Mouse (Mus musculus) subcutaneous adipose tissue, adult 2 months (tissue): ENCODE results near the gene Sbp. TPM values are rescaled to one million over a fixed set of nuclear protein-coding genes. Genes with fewer than 3 reads are reported as not detected.

Source experiments
- polyA plus RNA-seq: library from polyadenylated mRNA; depleted of rRNA; stranded (reverse); fragments of >200 nt; gene quantifications from 2 replicates; pipeline ENCODE4 v1.2.3, GENCODE M21; 2012; ENCODE audit warnings: low replicate concordance; rRNA removed

Sbp gene
- not detected in 2 replicates for polyA plus RNA-seq

DNA sequence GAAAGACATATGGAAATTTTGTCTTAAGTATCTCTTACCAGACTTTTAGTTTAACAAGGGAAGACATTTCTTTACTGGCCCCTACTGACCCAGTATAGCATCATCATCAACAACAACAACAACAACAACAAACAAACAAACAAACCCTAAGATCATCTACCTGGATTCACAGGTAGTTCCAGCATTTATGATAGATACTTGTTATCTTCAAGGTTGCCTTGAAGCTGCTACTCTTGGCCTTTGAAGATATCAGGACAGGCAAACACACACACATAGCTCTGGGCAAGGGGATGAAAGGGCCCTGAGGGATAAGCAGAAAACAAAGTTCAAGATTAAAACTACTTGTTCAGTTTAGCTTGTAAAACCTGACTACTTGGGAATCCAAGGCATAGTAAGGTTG, at the start of gene Sbp:
Gene Sbp, plus strand, starts transcription at position 301 of the 400 bp plus-strand sequence.

DNA sequence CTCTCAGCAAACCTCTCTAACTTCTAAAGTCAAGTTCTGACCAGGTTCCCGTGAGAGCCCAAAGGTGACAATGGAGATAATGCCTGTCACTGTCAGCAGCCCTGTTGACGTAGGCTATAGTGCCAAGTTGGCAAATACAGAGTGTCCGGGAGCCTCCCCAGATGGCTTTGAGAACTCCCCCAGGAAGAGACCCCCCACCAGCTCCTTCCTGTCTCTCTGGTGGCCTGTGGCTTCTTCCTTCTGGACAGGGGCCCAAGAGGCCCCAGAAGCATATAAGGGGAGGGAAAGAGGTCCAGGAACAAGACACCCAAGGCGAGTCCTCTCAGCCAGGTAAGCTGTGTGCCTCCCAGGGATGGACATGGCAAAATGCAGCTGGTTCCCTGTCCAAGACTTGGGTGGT, 24.3 kb upstream of the Sbp start, which contains the start of gene Dcpp3:
Gene Dcpp3, plus strand, starts transcription at position 301 of the 400 bp plus-strand sequence.

DNA sequence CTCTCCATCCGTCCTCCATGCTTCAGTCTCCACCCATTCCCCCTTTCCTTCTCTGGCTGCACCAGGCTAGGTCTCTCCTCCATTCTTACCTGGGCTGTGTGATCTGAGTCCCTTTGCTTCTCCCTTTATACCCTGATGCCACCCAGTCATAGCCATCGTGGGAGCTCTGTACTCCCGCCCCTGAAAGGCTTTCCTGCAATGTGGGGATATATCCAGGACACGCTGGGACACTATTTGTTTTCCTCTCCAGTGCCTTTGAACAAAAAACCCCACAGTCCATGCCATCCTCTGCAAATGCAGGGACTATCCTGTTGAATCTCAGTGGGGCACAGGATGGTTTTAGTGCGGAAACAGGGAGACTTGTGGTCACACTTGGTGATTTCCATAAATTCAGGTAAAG, 13.7 kb downstream of the Sbp start, which contains the start of gene Sbpl:
Gene Sbpl, minus strand, starts transcription at position 101 of the 400 bp plus-strand sequence.

DNA sequence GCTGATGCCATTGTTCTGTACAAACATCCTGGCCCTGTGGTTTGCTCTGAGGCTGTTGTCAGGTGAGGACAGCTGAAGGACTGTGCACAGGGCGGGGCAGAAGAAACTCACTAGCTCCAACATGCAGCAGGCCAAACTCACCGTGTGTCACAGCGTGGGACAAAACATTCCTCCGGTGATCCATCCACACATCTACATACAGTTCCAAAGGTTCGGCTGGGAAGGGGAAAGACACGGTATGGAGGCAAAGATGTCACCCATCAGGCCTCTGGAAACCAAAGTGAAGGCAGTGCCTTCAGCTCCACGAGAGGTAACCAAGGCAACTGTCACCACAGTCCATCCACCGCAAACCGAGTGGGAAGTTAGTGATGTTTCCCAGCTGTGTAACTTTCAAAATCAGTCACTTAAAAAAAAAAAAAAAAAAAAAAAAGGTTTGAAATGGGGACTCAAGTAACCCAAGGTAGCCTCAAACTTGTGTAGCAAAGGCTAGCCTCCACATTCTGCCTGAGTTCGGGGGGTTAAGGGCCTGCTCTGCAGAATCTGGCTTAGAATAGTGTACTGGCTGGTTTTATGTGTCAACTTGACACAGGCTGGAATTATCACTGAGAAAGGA, 38.9 kb downstream of the Sbp start, which contains the start of gene Prss30:
Gene Prss30, minus strand, starts transcription at position 270 of the 613 bp plus-strand sequence.

Other genes starting within 250 kb of the Sbp start
- gene 1520401A03Rik, start 218.9 kb upstream of the Sbp start, polyA plus RNA-seq, result 0.05 and 0.06 TPM in 2 replicates
- gene Pkmyt1, start 215.3 kb upstream of the Sbp start, polyA plus RNA-seq, result 22.6 and 25.7 TPM in 2 replicates
- gene Paqr4, start 200.8 kb upstream of the Sbp start, polyA plus RNA-seq, result 37.7 and 88.3 TPM in 2 replicates
- 0.10 and 0.24 TPM in 2 replicates for gene Kremen2, start 195.8 kb upstream of the Sbp start, polyA plus RNA-seq
- gene Flywch1, start 170.1 kb upstream of the Sbp start, polyA plus RNA-seq, result 51.7 and 65.7 TPM in 2 replicates
- 5.5 and 18.8 TPM in 2 replicates for gene Flywch2, start 155.6 kb upstream of the Sbp start, polyA plus RNA-seq
- 400 and 623 TPM in 2 replicates for gene Srrm2, start 151.1 kb upstream of the Sbp start, polyA plus RNA-seq
- 589 and 702 TPM in 2 replicates for gene Elob, start 112.5 kb upstream of the Sbp start, polyA plus RNA-seq
- gene Prss33, start 105.6 kb upstream of the Sbp start, polyA plus RNA-seq, result 0.09 and 0.33 TPM in 2 replicates
- gene Prss32, start 97.8 kb upstream of the Sbp start, polyA plus RNA-seq, result not detected in 2 replicates
- gene Prss41, start 97.5 kb upstream of the Sbp start, polyA plus RNA-seq, result 0.32 and 0.64 TPM in 2 replicates
- 0.09 TPM in 1 of 2 replicates, not detected in the other for gene Prss21, start 73.6 kb upstream of the Sbp start, polyA plus RNA-seq
- gene Dcpp1, start 60.8 kb upstream of the Sbp start, polyA plus RNA-seq, result not detected in 2 replicates
- not detected in 2 replicates for gene Dcpp2, start 60.8 kb upstream of the Sbp start, polyA plus RNA-seq
- gene Dcpp3, start 24.2 kb upstream of the Sbp start, polyA plus RNA-seq, result not detected in 2 replicates
- not detected in 2 replicates for gene Sbpl, start 13.6 kb downstream of the Sbp start, polyA plus RNA-seq
- 0.37 and 1.5 TPM in 2 replicates for gene Prss30, start 38.9 kb downstream of the Sbp start, polyA plus RNA-seq
- 1.0 TPM in 1 of 2 replicates, not detected in the other for gene Prss22, start 56.4 kb downstream of the Sbp start, polyA plus RNA-seq
- gene Prss27, start 96.5 kb downstream of the Sbp start, polyA plus RNA-seq, result 2.3 and 9.7 TPM in 2 replicates
- 17.6 and 36.4 TPM in 2 replicates for gene Kctd5, start 131.8 kb downstream of the Sbp start, polyA plus RNA-seq
- gene Pdpk1, start 209.3 kb downstream of the Sbp start, polyA plus RNA-seq, result 22.3 and 23.3 TPM in 2 replicates
- gene Amdhd2, start 222.1 kb downstream of the Sbp start, polyA plus RNA-seq, result 43.6 and 56.5 TPM in 2 replicates
- gene Atp6v0c, start 228.0 kb downstream of the Sbp start, polyA plus RNA-seq, result 819 and 932 TPM in 2 replicates